ENCODE assay signal across 26 mouse cellular contexts in the genomic region with DNA sequence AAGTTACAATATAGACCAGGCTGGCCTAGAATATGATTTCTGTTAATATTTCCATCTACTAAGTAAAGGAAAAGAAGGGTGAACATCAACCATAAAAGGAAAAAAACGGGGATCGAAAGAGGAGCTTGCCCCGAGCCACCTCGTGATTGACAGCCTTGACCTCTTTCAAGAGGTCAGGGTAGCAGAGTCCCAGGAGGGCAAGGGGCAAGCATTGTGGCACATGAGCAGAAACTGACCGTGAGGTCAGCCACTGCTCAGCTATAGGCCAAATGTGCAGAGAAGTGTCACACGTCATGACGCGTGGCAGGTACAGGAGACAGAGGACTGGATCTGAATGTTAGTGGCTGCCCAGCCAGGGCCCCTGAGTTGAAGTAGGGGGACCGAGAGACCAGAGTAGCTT. TPM values are rescaled to one million over a fixed set of nuclear protein-coding genes. Genes with fewer than 3 reads are reported as not detected.
DNase-seq lines count a peak whose midpoint lies in the region; ATAC-seq lines count a peak whose summit lies in the region.
"Had no signal": no experiment of that assay in that cellular context is flagged by ENCODE, and none has a peak within 500 bp of the region (broad histone marks: within the 10 kb centered on the region; RNA-seq: fewer than 3 reads in every experiment).

No protein-coding gene starts in this region.

- H3K9me3 ChIP-seq in liver, embryonic 11.5 days (ENCODE audit: control insufficient read depth, low read length) = no peaks in the 10 kb centered on the region
- H3K9me3 ChIP-seq in liver, embryonic 13.5 days (replicated peaks) = no peaks in the 10 kb centered on the region
- no peaks in the 10 kb centered on the region for H3K9me3 ChIP-seq in liver, embryonic 16.5 days (replicated peaks; ENCODE audit: control insufficient read depth, low read length)
- H3K9me3 ChIP-seq: embryonic facial prominence, embryonic 10.5 days; embryonic facial prominence, embryonic 12.5 days; forebrain, embryonic 13.5 days; forebrain, embryonic 15.5 days; G1E had no signal

- intact Hi-C loops in gastrocnemius, postnatal 14 days (cut with DNase I; ENCODE audit: low total_unique reads) = loop anchor here (5.0 kb wide), 1 partner anchor 322 kb away; no protein-coding TSS in a partner anchor

- DNase-seq in liver = peak; percentile 28
- DNase-seq in liver, embryonic 11.5 days (ENCODE audit: low spot score) = no peak
- DNase-seq in liver, embryonic 13.5 days = no peak
- no peak for DNase-seq in lung, adult 18-20 months
- DNase-seq in gastrocnemius, postnatal 14 days = no peak
- DNase-seq: adrenal gland, adult 8-10 months; adrenal gland, postnatal 14 days; adrenal gland, postnatal 36 days; B cell, adult 2 months; cerebellum, adult 11-12 months; cerebellum, adult 2 months; cerebellum, adult 9-10 months; cerebellum, postnatal 10 days; cerebellum, postnatal 25 days had no signal

- 67% methylated on average over 9 of the region's 9 CpGs for WGBS in liver, embryonic 11.5 days
- WGBS in liver, embryonic 13.5 days (ENCODE audit: insufficient replicate concordance) = 63% methylated on average over 9 of the region's 9 CpGs
- WGBS in liver, embryonic 16.5 days (ENCODE audit: insufficient replicate concordance) = 60% methylated on average over 9 of the region's 9 CpGs

- H3K4me2 ChIP-seq in liver, embryonic 11.5 days = no peak overlapping the region
- H3K4me2 ChIP-seq in liver, embryonic 13.5 days = no peak overlapping the region
- no peak overlapping the region for H3K4me2 ChIP-seq in liver, embryonic 16.5 days (ENCODE audit: low read depth, low read length)
- H3K4me2 ChIP-seq: embryonic facial prominence, embryonic 12.5 days; forebrain, embryonic 13.5 days; forebrain, embryonic 15.5 days had no signal

- ATAC-seq in liver, embryonic 11.5 days (replicated peaks; ENCODE audit: low FRiP score) = no peak
- peak; percentile 45; the same call in 1 of the 2 replicates for ATAC-seq in liver, embryonic 13.5 days (ENCODE audit: low read depth)
- peak; percentile 62 for ATAC-seq in liver, embryonic 16.5 days (ENCODE audit: low read depth)
- ATAC-seq: activated CD4-positive, CD25-positive, alpha-beta regulatory T cell, adult 4 months; CD4-positive, CD25-positive, alpha-beta regulatory T cell, adult 4 months; forebrain, embryonic 13.5 days; forebrain, embryonic 15.5 days; Patski had no signal

- H3K36me3 ChIP-seq in liver, embryonic 11.5 days (ENCODE audit: control insufficient read depth, insufficient read depth, low read length) = peaks cover 2% of the 10 kb centered on the region; the same call in 1 of the 2 replicates
- no peaks in the 10 kb centered on the region for H3K36me3 ChIP-seq in liver, embryonic 13.5 days
- H3K36me3 ChIP-seq in liver, embryonic 16.5 days (ENCODE audit: control insufficient read depth, insufficient read depth) = no peaks in the 10 kb centered on the region
- H3K36me3 ChIP-seq: forebrain, embryonic 15.5 days; G1E had no signal

- no peak overlapping the region for H3K9ac ChIP-seq in liver, embryonic 11.5 days (ENCODE audit: low read depth, low read length)
- H3K9ac ChIP-seq in liver, embryonic 13.5 days = no peak overlapping the region
- H3K9ac ChIP-seq in liver, embryonic 16.5 days (ENCODE audit: low read depth, low read length) = no peak overlapping the region
- H3K9ac ChIP-seq: embryonic facial prominence, embryonic 12.5 days; forebrain, embryonic 13.5 days; forebrain, embryonic 15.5 days had no signal

- H3K4me1 ChIP-seq in liver, embryonic 11.5 days (replicated peaks; ENCODE audit: control insufficient read depth, insufficient read depth, low read length) = 0 out of 2 replicates have a peak, but pooled peaks cover 3% of the 10 kb centered on the region
- 0 out of 2 replicates have a peak, but pooled peaks cover 7% of the 10 kb centered on the region for H3K4me1 ChIP-seq in liver, embryonic 13.5 days (replicated peaks)
- H3K4me1 ChIP-seq in liver, embryonic 16.5 days (ENCODE audit: control insufficient read depth, low read depth, low read length) = no peaks in the 10 kb centered on the region; the same call in 1 of the 2 replicates
- H3K4me1 ChIP-seq: embryonic facial prominence, embryonic 12.5 days had no signal

- no peaks in the 10 kb centered on the region for H3K27me3 ChIP-seq in liver, embryonic 11.5 days (replicated peaks; ENCODE audit: control insufficient read depth, insufficient read depth, low read length)
- no peaks in the 10 kb centered on the region for H3K27me3 ChIP-seq in liver, embryonic 13.5 days
- no peaks in the 10 kb centered on the region for H3K27me3 ChIP-seq in liver, embryonic 16.5 days (ENCODE audit: control insufficient read depth, insufficient read depth, low read depth, low read length)
- H3K27me3 ChIP-seq: CH12.LX; embryonic facial prominence, embryonic 12.5 days; forebrain, embryonic 13.5 days; forebrain, embryonic 15.5 days; Patski had no signal

- no peak overlapping the region for H3K4me3 ChIP-seq in liver, embryonic 11.5 days (ENCODE audit: low read depth, low read length)
- no peak overlapping the region for H3K4me3 ChIP-seq in liver, embryonic 13.5 days (replicated peaks)
- no peak overlapping the region for H3K4me3 ChIP-seq in liver, embryonic 16.5 days (ENCODE audit: low read depth, low read length)
- H3K4me3 ChIP-seq: embryonic facial prominence, embryonic 10.5 days; embryonic facial prominence, embryonic 12.5 days; forebrain, embryonic 13.5 days; forebrain, embryonic 15.5 days had no signal

- H3K27ac ChIP-seq in liver, embryonic 11.5 days (ENCODE audit: low read depth, low read length) = no peak overlapping the region
- no peak overlapping the region for H3K27ac ChIP-seq in liver, embryonic 13.5 days
- H3K27ac ChIP-seq in liver, embryonic 16.5 days (ENCODE audit: low read length) = no peak overlapping the region
- H3K27ac ChIP-seq: embryonic facial prominence, embryonic 10.5 days; embryonic facial prominence, embryonic 12.5 days; forebrain, embryonic 13.5 days; forebrain, embryonic 15.5 days had no signal

RNA-seq across cellular contexts. Expression of a gene that starts 42.6 kb away (rescaled TPM):
- 0.06 and 0.19 TPM in 2 replicates for polyA plus RNA-seq in liver, embryonic 11.5 days (2014; fragmentation: Nextera tagmentation; extraction: Ambion mirVana)
- not detected in 2 replicates for polyA plus RNA-seq in liver, embryonic 13.5 days (2015; fragmentation: Nextera tagmentation; extraction: Ambion mirVana)
- polyA plus RNA-seq in liver, embryonic 16.5 days (2015; fragmentation: Nextera tagmentation; extraction: Ambion mirVana) = 0.13 TPM in 1 of 2 replicates, not detected in the other
- total RNA-seq in gastrocnemius, postnatal 14 days (2021) = not detected
- polyA plus RNA-seq: cerebellum, adult 2 months; cortical plate, adult 2 months; embryonic facial prominence, embryonic 10.5 days; embryonic facial prominence, embryonic 12.5 days; forebrain, embryonic 11.5 days; forebrain, embryonic 13.5 days; forebrain, embryonic 15.5 days; G1E; Patski had no signal

RNA-seq across cellular contexts. Expression of a gene that starts 43.1 kb away (rescaled TPM):
- polyA plus RNA-seq in liver, embryonic 11.5 days (2014; fragmentation: Nextera tagmentation; extraction: Ambion mirVana) = 17.0 and 18.4 TPM in 2 replicates
- polyA plus RNA-seq in liver, embryonic 13.5 days (2015; fragmentation: Nextera tagmentation; extraction: Ambion mirVana) = 6.1 and 7.7 TPM in 2 replicates
- 6.3 and 6.5 TPM in 2 replicates for polyA plus RNA-seq in liver, embryonic 16.5 days (2015; fragmentation: Nextera tagmentation; extraction: Ambion mirVana)
- total RNA-seq in gastrocnemius, postnatal 14 days (2021) = 10 to 100 TPM; 15.2 to 17.7 TPM
- total RNA-seq: G1E had no signal
- polyA plus RNA-seq: activated CD4-positive, CD25-positive, alpha-beta regulatory T cell, adult 4 months; CD4-positive, CD25-positive, alpha-beta regulatory T cell, adult 4 months had no signal
